Mouse (Mus musculus) B cell, adult 67 days (primary cell): ENCODE measurements around the gene 2310022A10Rik. TPM values are rescaled to one million over a fixed set of nuclear protein-coding genes. Genes with fewer than 3 reads are reported as not detected.

ENCODE experiments used
- total RNA-seq, 2 experiments: library from RNA; stranded (reverse); gene quantifications; 4 replicates each; pipeline ENCODE4 v1.2.4; 2023

2310022A10Rik gene
- total RNA-seq: 10 to 100 TPM; 26.4 to 29.2 TPM

GRCm38 (mm10) chr7:27552931-27553513 is at the start of gene 2310022A10Rik, which contains the start of gene Pld3:
Gene 2310022A10Rik (plus strand): TSS chr7:27553233.
Gene Pld3 (minus strand): TSS chr7:27553218.

GRCm38 (mm10) chr7:27522967-27523366 is 30.1 kb upstream of the 2310022A10Rik start, which contains the start of gene Hipk4:
Gene Hipk4 (plus strand): TSS chr7:27523267.

GRCm38 (mm10) chr7:27591266-27592216 is 38.5 kb downstream of the 2310022A10Rik start, which contains the start of gene Akt2:
Gene Akt2 (plus strand): TSS chr7:27591552.

Other genes starting within 250 kb of the 2310022A10Rik start
- gene Ltbp4, start 215.5 kb upstream of the 2310022A10Rik start, total RNA-seq: 1 to 10 TPM; 1.3 to 2.4 TPM
- gene Shkbp1, start 197.2 kb upstream of the 2310022A10Rik start, total RNA-seq: 100 to 1,000 TPM in 1 of 2 experiments, 10 to 100 TPM in 1; 98.2 to 102 TPM
- gene Gm20479, start 195.8 kb upstream of the 2310022A10Rik start, total RNA-seq: 1 to 10 TPM in 1 of 2 experiments, not detected in 1; 5.0 TPM
- gene Sptbn4, start 105.5 kb upstream of the 2310022A10Rik start, total RNA-seq: 1 to 10 TPM in 1 of 2 experiments, under 1 TPM in 1; 0.18 to 1.2 TPM
- 10 to 100 TPM; 68.2 to 79.7 TPM for gene Blvrb, start 105.3 kb upstream of the 2310022A10Rik start, total RNA-seq
- gene Sertad3, start 79.5 kb upstream of the 2310022A10Rik start, total RNA-seq: 10 to 100 TPM; 21.4 to 21.7 TPM
- 10 to 100 TPM; 31.8 to 34.5 TPM for gene Sertad1, start 66.3 kb upstream of the 2310022A10Rik start, total RNA-seq
- under 1 TPM; 0.27 to 0.46 TPM for gene Prx, start 53.9 kb upstream of the 2310022A10Rik start, total RNA-seq
- not detected for gene Hipk4, start 30.0 kb upstream of the 2310022A10Rik start, total RNA-seq
- gene Pld3, start within 50 bp of the 2310022A10Rik start, total RNA-seq: 10 to 100 TPM; 54.4 to 55.1 TPM
- 100 to 1,000 TPM in 1 of 2 experiments, 10 to 100 TPM in 1; 99.1 to 102 TPM for gene Akt2, start 38.3 kb downstream of the 2310022A10Rik start, total RNA-seq
- gene Ttc9b, start 100.7 kb downstream of the 2310022A10Rik start, total RNA-seq: not detected
- 10 to 100 TPM; 12.6 to 16.5 TPM for gene Map3k10, start 121.4 kb downstream of the 2310022A10Rik start, total RNA-seq
- gene Zfp607b, start 136.1 kb downstream of the 2310022A10Rik start, total RNA-seq: 1 to 10 TPM; 1.3 to 2.2 TPM
- 10 to 100 TPM; 21.5 to 22.2 TPM for gene Zfp60, start 178.2 kb downstream of the 2310022A10Rik start, total RNA-seq